Mouse (Mus musculus) neutrophil, adult 59 days (primary cell): Measurements from ENCODE around the gene Mst1. TPM values are rescaled to one million over a fixed set of nuclear protein-coding genes. Genes with fewer than 3 reads are reported as not detected.

ENCODE experiments used
- total RNA-seq, 2 experiments: library from RNA; stranded (reverse); gene quantifications; 1 replicate in 1 of 2; 2 replicates in 1 of 2; pipeline ENCODE4 v1.2.4; 2023

Mst1 gene
- under 1 TPM in 1 of 2 experiments, not detected in 1; 0.20 TPM for total RNA-seq

DNA sequence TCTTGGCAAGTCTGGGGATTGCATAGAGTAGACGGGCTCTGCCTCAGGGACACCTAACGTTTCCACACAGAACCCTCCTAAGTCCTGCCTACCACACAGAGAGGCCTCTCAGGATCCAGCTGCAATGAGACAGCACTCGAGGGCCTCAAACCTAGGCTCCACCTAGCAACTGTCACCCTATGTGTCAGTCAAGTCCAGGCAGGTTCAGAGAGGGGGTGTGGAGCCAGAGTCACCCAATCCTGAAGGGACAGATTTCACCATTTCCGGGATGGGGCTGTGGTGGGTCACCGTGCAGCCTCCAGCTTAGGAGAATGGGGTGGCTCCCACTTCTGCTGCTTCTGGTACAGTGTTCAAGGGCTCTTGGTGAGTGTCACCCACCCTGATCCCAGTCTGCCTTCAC is at the start of gene Mst1:
Gene Mst1, plus strand, starts transcription at position 269 of the 400 bp plus-strand sequence.

DNA sequence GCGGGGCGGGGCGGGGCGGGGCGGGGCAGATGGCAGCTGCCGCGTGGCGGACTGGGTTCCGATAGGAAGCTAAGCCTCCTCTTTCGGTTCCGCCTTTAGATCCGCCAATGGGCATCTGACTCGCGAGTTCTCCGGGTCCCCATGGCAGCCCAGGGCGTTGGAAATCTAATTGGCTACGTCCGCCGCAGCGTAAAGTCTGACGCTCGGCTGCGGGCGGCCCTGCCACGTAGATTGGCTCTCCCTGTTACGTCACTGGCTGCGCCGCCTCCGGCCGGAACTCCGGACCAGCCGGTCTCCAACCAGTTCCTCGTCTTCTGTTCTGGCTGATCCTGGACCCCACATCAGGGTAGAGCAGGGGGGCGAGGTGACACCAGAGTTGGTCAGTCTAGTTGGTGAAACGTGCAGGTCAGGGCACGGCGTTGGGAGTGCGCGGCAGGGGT is 31.2 kb upstream of the Mst1 start, which contains the start of gene Gmppb:
Gene Gmppb, plus strand, starts transcription at position 227 of the 440 bp plus-strand sequence.

GRCm38 (mm10) chr9:108052885-108053664 is 27.2 kb upstream of the Mst1 start, which contains the start of gene Amigo3:
Amigo3 (plus strand) TSS chr9:108053159.

GRCm38 (mm10) chr9:108082988-108083431 is 2.8 kb downstream of the Mst1 start, which contains the start of gene Rnf123:
Rnf123 (minus strand) TSS chr9:108083346.

DNA sequence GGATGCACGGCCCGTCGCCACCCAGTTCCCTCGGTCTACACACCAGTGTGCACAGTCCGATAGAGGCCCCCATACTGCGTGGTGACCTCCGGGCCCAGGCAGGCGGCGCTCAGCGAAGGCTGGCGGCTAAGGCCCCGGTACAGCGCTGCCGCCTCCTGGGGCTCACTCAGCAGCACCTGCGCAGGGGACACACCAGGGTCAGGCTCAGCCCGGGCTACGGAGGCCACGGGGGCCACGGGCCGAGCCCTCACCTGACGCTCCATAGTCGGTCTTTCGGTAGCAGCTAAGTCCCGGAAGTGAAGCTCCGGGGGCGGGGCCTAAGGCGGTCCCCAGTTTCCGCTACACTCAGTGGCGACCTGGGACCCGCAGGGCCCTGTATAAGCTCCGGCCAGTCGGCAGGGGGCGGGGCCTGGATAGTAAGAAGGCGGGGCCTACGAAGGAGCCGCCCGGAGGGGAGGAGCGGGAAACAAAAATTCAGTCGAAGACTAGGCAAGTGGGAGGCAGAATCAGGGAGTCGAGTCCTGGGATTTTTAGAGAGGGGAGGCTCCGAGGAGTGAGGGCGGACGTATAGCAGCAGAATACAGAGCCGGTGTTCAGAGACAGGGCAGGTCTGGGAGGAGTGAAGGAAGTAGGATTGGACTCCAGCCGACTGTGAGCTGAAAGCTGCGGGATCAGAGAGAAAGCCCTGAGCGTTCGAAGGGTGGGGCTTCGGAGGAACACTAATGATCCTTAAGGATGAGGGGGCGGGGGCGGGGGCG is 14.1 kb downstream of the Mst1 start, which contains the start of gene Apeh:
Gene Apeh, minus strand, starts transcription at position 423 of the 758 bp plus-strand sequence.

Other genes starting within 250 kb of the Mst1 start
- 10 to 100 TPM; 57.7 to 60.7 TPM for gene Rbm6, start 207.2 kb upstream of the Mst1 start, total RNA-seq
- 10 to 100 TPM in 1 of 2 experiments, 1 to 10 TPM in 1; 9.4 to 11.4 TPM for gene Mon1a, start 192.3 kb upstream of the Mst1 start, total RNA-seq
- gene Mst1r, start 173.6 kb upstream of the Mst1 start, total RNA-seq = 1 to 10 TPM; 1.1 to 3.0 TPM
- gene Actl11, start 152.0 kb upstream of the Mst1 start, total RNA-seq = not detected
- gene Camkv, start 144.8 kb upstream of the Mst1 start, total RNA-seq = not detected
- 10 to 100 TPM; 13.2 to 15.8 TPM for gene Traip, start 130.3 kb upstream of the Mst1 start, total RNA-seq
- gene Uba7, start 104.9 kb upstream of the Mst1 start, total RNA-seq = 10 to 100 TPM; 69.2 to 70.8 TPM
- gene Gm20661, start 97.4 kb upstream of the Mst1 start, total RNA-seq = not detected
- 1 to 10 TPM; 1.9 to 3.2 TPM for gene Inka1, start 94.6 kb upstream of the Mst1 start, total RNA-seq
- gene Cdhr4, start 87.9 kb upstream of the Mst1 start, total RNA-seq = under 1 TPM in 1 of 2 experiments, not detected in 1; 0.42 TPM
- gene Gm20662, start 84.1 kb upstream of the Mst1 start, total RNA-seq = not detected
- 100 to 1,000 TPM; 111 to 126 TPM for gene Ip6k1, start 77.9 kb upstream of the Mst1 start, total RNA-seq
- gene Gmppb, start 31.2 kb upstream of the Mst1 start, total RNA-seq = 10 to 100 TPM; 20.3 to 21.2 TPM
- gene Amigo3, start 27.3 kb upstream of the Mst1 start, total RNA-seq = 1 to 10 TPM; 3.6 to 4.7 TPM
- 10 to 100 TPM; 61.5 to 70.0 TPM for gene Rnf123, start 2.9 kb downstream of the Mst1 start, total RNA-seq
- gene Apeh, start 14.2 kb downstream of the Mst1 start, total RNA-seq = 10 to 100 TPM; 43.3 to 53.5 TPM
- under 1 TPM; 0.68 to 0.82 TPM for gene Bsn, start 109.9 kb downstream of the Mst1 start, total RNA-seq
- gene Dag1, start 183.5 kb downstream of the Mst1 start, total RNA-seq = 1 to 10 TPM; 5.1 to 7.2 TPM
- 1 to 10 TPM; 1.0 to 1.2 TPM for gene Nicn1, start 210.0 kb downstream of the Mst1 start, total RNA-seq
- gene Amt, start 216.4 kb downstream of the Mst1 start, total RNA-seq = not detected
- 100 to 1,000 TPM; 423 to 451 TPM for gene Rhoa, start 225.7 kb downstream of the Mst1 start, total RNA-seq
- 10 to 100 TPM; 11.6 to 14.1 TPM for gene Tcta, start 225.7 kb downstream of the Mst1 start, total RNA-seq